ENCODE assay signal across 15 mouse cellular contexts in the genomic region with DNA sequence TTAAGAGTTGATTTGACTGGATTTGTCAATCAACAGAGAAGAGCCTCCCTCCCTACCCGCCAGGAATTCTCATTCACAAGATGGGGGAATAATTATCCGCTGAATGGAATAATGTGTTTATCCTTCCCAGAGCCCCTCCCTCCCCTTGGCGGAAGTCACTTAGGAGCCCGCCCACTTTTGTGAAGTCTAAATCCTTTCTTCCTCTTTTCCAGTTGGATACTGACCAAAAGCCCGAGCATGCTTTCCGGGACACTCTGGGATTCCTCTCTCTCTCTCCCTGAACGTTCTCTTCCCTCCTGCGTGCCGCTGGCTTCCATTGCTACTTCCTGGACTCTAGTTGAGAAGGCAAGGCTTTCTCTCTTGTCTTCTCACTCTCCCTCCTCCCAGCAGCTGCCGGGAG.
DNase-seq lines count a peak whose midpoint lies in the region; ATAC-seq lines count a peak whose summit lies in the region.
"Had no signal": no experiment of that assay in that cellular context is flagged by ENCODE, and none has a peak within 500 bp of the region (broad histone marks: within the 10 kb centered on the region; RNA-seq: fewer than 3 reads in every experiment).

No protein-coding gene starts in this region.

- H3K4me2 ChIP-seq in kidney, embryonic 15.5 days, result no peak overlapping the region
- H3K4me2 ChIP-seq: liver, embryonic 15.5 days; midbrain, embryonic 11.5 days had no signal

- DNase-seq in adrenal gland, postnatal 36 days, result peak; percentile 18 to 28
- no peak for DNase-seq in adrenal gland, adult 8-10 months
- peak; percentile 9 to 39 for DNase-seq in kidney, postnatal 25 days
- peak; percentile 26 for DNase-seq in gastrocnemius, postnatal 14 days
- DNase-seq in lung, postnatal 36 days, result peak; percentile 22
- DNase-seq in midbrain, embryonic 10.5 days (ENCODE audit: low spot score), result no peak
- no peak for DNase-seq in embryo, embryonic 9.5 days (ENCODE audit: extremely low spot score)
- DNase-seq: cerebellum, adult 8-10 months; thymus, postnatal 36 days had no signal

- no peaks in the 10 kb centered on the region for H3K4me1 ChIP-seq in kidney, embryonic 15.5 days
- no peaks in the 10 kb centered on the region for H3K4me1 ChIP-seq in midbrain, embryonic 10.5 days
- H3K4me1 ChIP-seq: limb, embryonic 10.5 days; liver, embryonic 15.5 days had no signal

- no peak overlapping the region for H3K4me3 ChIP-seq in kidney, embryonic 15.5 days (replicated peaks)
- H3K4me3 ChIP-seq in midbrain, embryonic 10.5 days, result no peak overlapping the region
- H3K4me3 ChIP-seq: limb, embryonic 10.5 days; liver, embryonic 15.5 days had no signal

- H3K27ac ChIP-seq in kidney, embryonic 15.5 days, result no peak overlapping the region
- no peak overlapping the region for H3K27ac ChIP-seq in midbrain, embryonic 10.5 days (replicated peaks)
- H3K27ac ChIP-seq: limb, embryonic 10.5 days; liver, embryonic 15.5 days had no signal

- ATAC-seq in kidney, embryonic 15.5 days (replicated peaks; ENCODE audit: low FRiP score), result no peak
- ATAC-seq: forebrain, embryonic 16.5 days had no signal

- no peaks in the 10 kb centered on the region for H3K36me3 ChIP-seq in kidney, embryonic 15.5 days
- H3K36me3 ChIP-seq in midbrain, embryonic 10.5 days, result no peaks in the 10 kb centered on the region
- H3K36me3 ChIP-seq: G1E; limb, embryonic 10.5 days; liver, embryonic 15.5 days had no signal

- H3K27me3 ChIP-seq in kidney, embryonic 15.5 days, result no peaks in the 10 kb centered on the region
- no peaks in the 10 kb centered on the region for H3K27me3 ChIP-seq in midbrain, embryonic 10.5 days (ENCODE audit: low read depth, poor library complexity, severe bottlenecking)
- H3K27me3 ChIP-seq: liver, embryonic 15.5 days had no signal

- no peaks in the 10 kb centered on the region for H3K9me3 ChIP-seq in kidney, embryonic 15.5 days (replicated peaks)
- H3K9me3 ChIP-seq in midbrain, embryonic 10.5 days (replicated peaks), result no peaks in the 10 kb centered on the region
- H3K9me3 ChIP-seq: limb, embryonic 10.5 days; liver, embryonic 15.5 days had no signal

- intact Hi-C loops in gastrocnemius, postnatal 14 days (cut with DNase I; ENCODE audit: low total_unique reads), result loop anchor here (5.0 kb wide), 2 partner anchors 346 to 426 kb away; no protein-coding TSS in a partner anchor

- H3K9ac ChIP-seq in kidney, embryonic 15.5 days, result no peak overlapping the region
- H3K9ac ChIP-seq: liver, embryonic 15.5 days had no signal

- 86% methylated on average over 10 of the region's 10 CpGs for WGBS in kidney, embryonic 15.5 days
- WGBS in midbrain, embryonic 10.5 days, result 79% methylated on average over 10 of the region's 10 CpGs

Comparison
In these comparisons a context has a peak if more than half of its experiments do, and no peak if none do; other contexts are left out.
1. DNase-seq: peak in adrenal gland, postnatal 36 days (2 of 2), kidney, postnatal 25 days (2 of 2), gastrocnemius, postnatal 14 days (single experiment) and lung, postnatal 36 days (single experiment); none in adrenal gland, adult 8-10 months (single experiment), midbrain, embryonic 10.5 days (single experiment) and embryo, embryonic 9.5 days (single experiment).